Mouse (Mus musculus) lung, adult 2 months (tissue): ENCODE data around the gene Klc4.

Source experiments
- CTCF ChIP-seq: fragments of 200-500 bp; IDR thresholded peaks from 2 replicates; pipeline ENCODE4 v1.5.1; 2011; ENCODE audit warnings: mild to moderate bottlenecking, low read length, control low read depth; ENCODE audit not compliant: insufficient read depth
- POLR2A ChIP-seq: fragments of 200-500 bp; IDR thresholded peaks from 2 replicates; pipeline ENCODE4 v1.6.1; 2011; ENCODE audit warnings: low read depth, mild to moderate bottlenecking, control low read depth, low read length, borderline replicate concordance; ENCODE audit errors: extremely low read depth

DNA sequence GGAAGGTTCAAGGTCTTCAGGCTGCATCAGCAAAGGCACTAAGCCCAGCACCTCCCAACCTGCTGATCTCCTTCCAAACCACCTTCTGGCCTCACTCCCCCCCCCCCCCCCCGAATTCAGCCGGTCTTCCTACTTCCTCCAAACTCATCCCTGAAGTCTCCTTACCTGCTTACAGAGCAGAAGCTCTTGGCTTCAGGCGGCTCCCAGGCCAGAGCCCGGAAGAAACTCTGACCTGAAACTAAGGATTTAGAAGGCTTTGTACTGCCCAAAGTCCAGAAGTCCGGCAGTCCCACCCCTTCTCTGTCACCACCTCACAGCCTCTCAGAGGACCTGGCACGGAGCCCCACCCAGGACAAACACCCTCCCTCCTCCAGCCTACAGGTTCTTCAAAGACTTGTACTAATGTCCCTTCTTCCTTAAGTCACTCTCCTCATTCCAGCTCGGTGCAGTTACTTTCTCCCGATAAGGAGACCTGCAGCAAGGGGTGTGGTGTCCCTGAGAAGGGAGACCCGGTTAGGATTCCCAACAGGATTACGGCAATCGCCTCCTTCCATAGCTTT is 826 bp downstream of the Klc4 start:
- TF ChIP-seq CTCF (no peak), POLR2A (peak; percentile 21; the same call in 1 of the 2 replicates)
